8 mouse cellular contexts compared by ENCODE assay signal in the genomic region with DNA sequence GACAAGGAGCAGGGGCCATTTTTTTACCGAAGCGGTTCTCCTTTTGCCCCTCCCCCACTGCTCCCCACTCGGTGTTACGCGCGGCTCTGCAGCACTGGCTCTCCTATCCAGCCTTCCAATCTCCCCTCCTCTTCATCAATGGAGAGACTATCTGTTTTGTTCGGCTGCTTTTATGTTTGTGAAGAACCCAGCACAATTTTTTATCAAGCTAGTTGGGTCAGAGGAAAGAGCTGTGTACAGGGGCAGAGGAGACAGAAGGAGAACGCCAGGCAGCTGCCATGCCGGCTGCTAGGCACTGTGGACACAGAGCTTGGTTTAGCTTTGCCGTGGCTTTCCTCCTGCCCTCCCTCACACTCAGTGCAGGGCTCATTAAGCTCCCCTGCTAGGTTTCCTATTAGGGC.
DNase-seq lines count a peak whose midpoint lies in the region; ATAC-seq and TF ChIP-seq lines count a peak whose summit lies in the region.

No protein-coding gene starts in this region.

- H3K4me1 ChIP-seq in heart, postnatal 0 days (ENCODE audit: control insufficient read depth, insufficient read depth): peaks cover 10% of the 10 kb centered on the region
- peaks cover 31% of the 10 kb centered on the region for H3K4me1 ChIP-seq in limb, embryonic 13.5 days
- peaks cover 39% of the 10 kb centered on the region for H3K4me1 ChIP-seq in neural tube, embryonic 14.5 days (ENCODE audit: control insufficient read depth, insufficient read depth, low read length)

- 7% methylated on average over 10 of the region's 10 CpGs for WGBS in heart, postnatal 0 days
- WGBS in limb, embryonic 13.5 days: 2% methylated on average over 10 of the region's 10 CpGs
- WGBS in neural tube, embryonic 14.5 days: under 1% methylated on average over 10 of the region's 10 CpGs

- no peak overlapping the region for H3K27ac ChIP-seq in heart, postnatal 0 days (ENCODE audit: low read depth)
- H3K27ac ChIP-seq in limb, embryonic 13.5 days: peak overlapping the region; percentile 56; the same call in 1 of the 2 replicates
- H3K27ac ChIP-seq in neural tube, embryonic 14.5 days (ENCODE audit: low read depth, low read length): peak overlapping the region; percentile 97

- no peaks in the 10 kb centered on the region for H3K27me3 ChIP-seq in heart, postnatal 0 days (ENCODE audit: control insufficient read depth, insufficient read depth, low read length)
- H3K27me3 ChIP-seq in limb, embryonic 13.5 days: no peaks in the 10 kb centered on the region
- H3K27me3 ChIP-seq in neural tube, embryonic 14.5 days (ENCODE audit: control insufficient read depth, insufficient read depth, low read length): no peaks in the 10 kb centered on the region

- no peak for TF ChIP-seq CTCF in heart, postnatal 0 days (IDR thresholded peaks at IDR 0.05; ENCODE audit: low read depth)

- H3K9ac ChIP-seq in heart, postnatal 0 days (replicated peaks; ENCODE audit: low read depth, low read length): no peak overlapping the region
- peak overlapping the region; percentile 56 for H3K9ac ChIP-seq in limb, embryonic 13.5 days
- peak overlapping the region; percentile 51 for H3K9ac ChIP-seq in neural tube, embryonic 14.5 days (replicated peaks; ENCODE audit: low read depth, low read length)

- peak overlapping the region; percentile 33 for H3K4me3 ChIP-seq in heart, postnatal 0 days (ENCODE audit: low read depth, low read length)
- peak overlapping the region; percentile 36 for H3K4me3 ChIP-seq in limb, embryonic 13.5 days
- peak overlapping the region; percentile 16; the same call in 1 of the 2 replicates for H3K4me3 ChIP-seq in neural tube, embryonic 14.5 days (ENCODE audit: low read depth, low read length)

- TF ChIP-seq EP300 in heart, postnatal 0 days (IDR thresholded peaks at IDR 0.05; ENCODE audit: low read depth): no peak

- no peaks in the 10 kb centered on the region for H3K36me3 ChIP-seq in heart, postnatal 0 days (replicated peaks; ENCODE audit: control insufficient read depth, insufficient read depth, low read length)
- H3K36me3 ChIP-seq in limb, embryonic 13.5 days: no peaks in the 10 kb centered on the region
- no peaks in the 10 kb centered on the region for H3K36me3 ChIP-seq in neural tube, embryonic 14.5 days (ENCODE audit: control insufficient read depth, insufficient read depth, low read length)

- H3K4me2 ChIP-seq in heart, postnatal 0 days (ENCODE audit: low read depth, low read length): peak overlapping the region; percentile 58
- H3K4me2 ChIP-seq in limb, embryonic 13.5 days (replicated peaks): peak overlapping the region; percentile 66
- peak overlapping the region; percentile 62 for H3K4me2 ChIP-seq in neural tube, embryonic 14.5 days (ENCODE audit: low read depth, low read length)

- DNase-seq in kidney, postnatal 10 days: peak; percentile 25
- no peak for DNase-seq in kidney, adult 9 months
- DNase-seq in cerebellum, postnatal 36 days: peak; percentile 19 to 27
- DNase-seq in heart, postnatal 0 days (ENCODE audit: low spot score): no peak
- DNase-seq in thymus, postnatal 0 days (ENCODE audit: low spot score): no peak
- no peak for DNase-seq in adipocyte (ENCODE audit: low spot score)

- no peak for ATAC-seq in heart, postnatal 0 days (ENCODE audit: insufficient read depth, low read depth)
- peak; percentile 51; the same call in 1 of the 2 replicates for ATAC-seq in limb, embryonic 13.5 days (ENCODE audit: low FRiP score, low read depth)
- peak; percentile 78 for ATAC-seq in neural tube, embryonic 14.5 days (ENCODE audit: low read depth)

- H3K9me3 ChIP-seq in heart, postnatal 0 days (replicated peaks; ENCODE audit: control insufficient read depth, low read length): no peaks in the 10 kb centered on the region
- H3K9me3 ChIP-seq in limb, embryonic 13.5 days: no peaks in the 10 kb centered on the region
- H3K9me3 ChIP-seq in neural tube, embryonic 14.5 days (ENCODE audit: control insufficient read depth, low read length): no peaks in the 10 kb centered on the region

Comparison
In these comparisons a context has a peak if more than half of its experiments do, and no peak if none do; other contexts are left out.
1. DNase-seq: peak in kidney, postnatal 10 days (single experiment) and cerebellum, postnatal 36 days (2 of 2); none in kidney, adult 9 months (single experiment), heart, postnatal 0 days (single experiment), thymus, postnatal 0 days (single experiment) and adipocyte (single experiment).
2. Peak in every context shown above with its lines, with median percentiles within 50 percentile points of each other: H3K4me2 ChIP-seq and H3K4me3 ChIP-seq.